8 mouse cellular contexts compared by ENCODE assay signal in the genomic region with DNA sequence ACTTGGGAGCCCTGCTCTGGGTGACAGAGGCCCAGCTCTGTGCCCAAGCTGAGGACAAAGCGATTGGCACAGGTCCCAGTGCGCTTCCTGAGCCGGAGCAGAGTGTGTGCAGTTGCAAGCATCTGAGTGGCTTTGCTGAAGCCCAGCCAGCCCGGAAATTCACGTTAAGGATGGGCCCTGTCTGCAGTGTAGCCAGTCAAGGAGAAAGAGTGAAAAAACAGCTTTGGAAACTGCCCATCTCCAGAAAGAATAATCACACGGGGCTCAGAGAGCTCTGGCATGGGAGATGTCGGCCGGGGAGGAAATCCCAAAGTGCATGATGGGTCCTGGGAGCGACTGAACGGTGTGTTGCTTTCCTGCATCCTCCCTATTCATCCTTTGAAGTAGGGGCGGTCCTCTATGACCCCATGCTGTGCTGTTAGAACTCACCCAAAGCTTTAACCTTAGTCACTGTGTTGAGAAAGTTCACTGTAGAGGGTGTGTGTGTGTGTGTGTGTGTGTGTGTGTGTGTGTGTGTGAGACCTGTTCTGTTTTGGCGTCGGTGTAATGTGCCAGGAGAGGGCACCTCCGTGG. TPM values are rescaled to one million over a fixed set of nuclear protein-coding genes. Genes with fewer than 3 reads are reported as not detected.
DNase-seq lines count a peak whose midpoint lies in the region; ATAC-seq lines count a peak whose summit lies in the region.

No protein-coding gene starts in this region.

- DNase-seq in R1 (ENCODE audit: low read depth, low spot score) = peak; percentile 72
- peak; percentile 30 to 39 for DNase-seq in cerebellum, adult 18-20 months
- peak; percentile 73 for DNase-seq in heart, postnatal 4 days
- peak; percentile 77 for DNase-seq in layer of hippocampus, adult 9-11 months
- DNase-seq in lung, postnatal 14 days = peak; percentile 78
- DNase-seq in right cerebral cortex, adult 18-20 months = peak; percentile 68

- ATAC-seq in frontal cortex, adult (ENCODE audit: low TSS enrichment) = peak; percentile 90
- no peak for ATAC-seq in monocyte, adult 5-6 weeks (replicated peaks; ENCODE audit: insufficient number of reproducible peaks, low FRiP score, low TSS enrichment, poor library complexity, severe bottlenecking)

RNA-seq across cellular contexts. Expression of a gene that starts 5.5 kb away (rescaled TPM):
- under 1 TPM; 0.86 to 0.98 TPM for total RNA-seq in heart, postnatal 4 days (2021)
- total RNA-seq in monocyte, adult 5-6 weeks (2017) = 60.8 to 97.0 TPM (median 66.2 TPM) in 3 replicates

Comparison
In these comparisons a context has a peak if more than half of its experiments do, and no peak if none do; other contexts are left out.
1. RNA of a gene that starts 5.5 kb away (total RNA-seq): 60.8 to 97.0 TPM in monocyte, adult 5-6 weeks; 0.86 to 0.98 TPM in heart, postnatal 4 days; every median in the first group is over 10 times any median in the second.
2. Peak in every context shown above with its lines, with median percentiles within 50 percentile points of each other: DNase-seq.